Mouse (Mus musculus): ENCODE measurements at regions not wholly inside any gene's neighbourhood (a gene's known extent, or its start where the extent isn't known, plus 50 kb on each side); places are given as distances from the start of the nearest gene placed in this dataset.

GRCm38 (mm10) chr12:25172450-25172849, 75.5 kb upstream of the Id2 start:
- TF ChIP-seq CTCF (IDR thresholded peaks at IDR 0.05; ENCODE audit: borderline replicate concordance, extremely low read depth, insufficient read depth, insufficient read length) (no peak), POLR2A (IDR thresholded peaks at IDR 0.05; ENCODE audit: borderline replicate concordance, extremely low read depth, insufficient read depth, insufficient read length, poor library complexity, severe bottlenecking) (no peak)
- DNase-seq (ENCODE audit: low read depth) = no peak

- no peak for DNase-seq (ENCODE audit: low read depth)
- TF ChIP-seq POLR2A (IDR thresholded peaks at IDR 0.05; ENCODE audit: borderline replicate concordance, extremely low read depth, insufficient read depth, insufficient read length, poor library complexity, severe bottlenecking) (no peak), CTCF (IDR thresholded peaks at IDR 0.05; ENCODE audit: borderline replicate concordance, extremely low read depth, insufficient read depth, insufficient read length) (no peak)
These were observed 72.7 kb upstream of the Id2 start for GRCm38 (mm10) chr12:25169611-25170010.

- DNase-seq (ENCODE audit: low read depth) = no peak
- no peak for TF ChIP-seq POLR2A (IDR thresholded peaks at IDR 0.05; ENCODE audit: borderline replicate concordance, extremely low read depth, insufficient read depth, insufficient read length, poor library complexity, severe bottlenecking)
- no peak for TF ChIP-seq CTCF (IDR thresholded peaks at IDR 0.05; ENCODE audit: borderline replicate concordance, extremely low read depth, insufficient read depth, insufficient read length)
These were observed 71.2 kb upstream of the Id2 start for GRCm38 (mm10) chr12:25168213-25168545.

- no peak for DNase-seq (ENCODE audit: low read depth)
- TF ChIP-seq CTCF (IDR thresholded peaks at IDR 0.05; ENCODE audit: borderline replicate concordance, extremely low read depth, insufficient read depth, insufficient read length) (no peak), POLR2A (IDR thresholded peaks at IDR 0.05; ENCODE audit: borderline replicate concordance, extremely low read depth, insufficient read depth, insufficient read length, poor library complexity, severe bottlenecking) (no peak)
These were observed 70.7 kb upstream of the Id2 start for GRCm38 (mm10) chr12:25167504-25168212.

GRCm38 (mm10) chr12:25166525-25166924, 69.6 kb upstream of the Id2 start:
- no peak for DNase-seq (ENCODE audit: low read depth)
- no peak for TF ChIP-seq POLR2A (IDR thresholded peaks at IDR 0.05; ENCODE audit: borderline replicate concordance, extremely low read depth, insufficient read depth, insufficient read length, poor library complexity, severe bottlenecking)
- no peak for TF ChIP-seq CTCF (IDR thresholded peaks at IDR 0.05; ENCODE audit: borderline replicate concordance, extremely low read depth, insufficient read depth, insufficient read length)

- no peak for DNase-seq (ENCODE audit: low read depth)
These were observed 68.7 kb upstream of the Id2 start for GRCm38 (mm10) chr12:25165650-25166049.

GRCm38 (mm10) chr12:25164724-25165123, 67.8 kb upstream of the Id2 start:
- no peak for DNase-seq (ENCODE audit: low read depth)
- TF ChIP-seq POLR2A (IDR thresholded peaks at IDR 0.05; ENCODE audit: borderline replicate concordance, extremely low read depth, insufficient read depth, insufficient read length, poor library complexity, severe bottlenecking) (no peak), CTCF (IDR thresholded peaks at IDR 0.05; ENCODE audit: borderline replicate concordance, extremely low read depth, insufficient read depth, insufficient read length) (no peak)

More at GRCm38 (mm10) chr12:25165650-25166049, 68.7 kb upstream of the Id2 start:
- TF ChIP-seq CTCF (IDR thresholded peaks at IDR 0.05; ENCODE audit: borderline replicate concordance, extremely low read depth, insufficient read depth, insufficient read length) (no peak), POLR2A (IDR thresholded peaks at IDR 0.05; ENCODE audit: borderline replicate concordance, extremely low read depth, insufficient read depth, insufficient read length, poor library complexity, severe bottlenecking) (no peak)

- peak; percentile 29 for DNase-seq (ENCODE audit: low read depth)
- TF ChIP-seq CTCF (IDR thresholded peaks at IDR 0.05; ENCODE audit: borderline replicate concordance, extremely low read depth, insufficient read depth, insufficient read length) = no peak
- TF ChIP-seq POLR2A (IDR thresholded peaks at IDR 0.05; ENCODE audit: borderline replicate concordance, extremely low read depth, insufficient read depth, insufficient read length, poor library complexity, severe bottlenecking) = no peak
These were observed 66.6 kb upstream of the Id2 start for GRCm38 (mm10) chr12:25163541-25163940.

GRCm38 (mm10) chr12:25162843-25163242, 65.9 kb upstream of the Id2 start:
- no peak for TF ChIP-seq CTCF (IDR thresholded peaks at IDR 0.05; ENCODE audit: borderline replicate concordance, extremely low read depth, insufficient read depth, insufficient read length)
- TF ChIP-seq POLR2A (IDR thresholded peaks at IDR 0.05; ENCODE audit: borderline replicate concordance, extremely low read depth, insufficient read depth, insufficient read length, poor library complexity, severe bottlenecking) = no peak
- no peak for DNase-seq (ENCODE audit: low read depth)

- no peak for DNase-seq (ENCODE audit: low read depth)
- TF ChIP-seq CTCF (IDR thresholded peaks at IDR 0.05; ENCODE audit: borderline replicate concordance, extremely low read depth, insufficient read depth, insufficient read length) (no peak), POLR2A (IDR thresholded peaks at IDR 0.05; ENCODE audit: borderline replicate concordance, extremely low read depth, insufficient read depth, insufficient read length, poor library complexity, severe bottlenecking) (no peak)
These were observed 65.0 kb upstream of the Id2 start for GRCm38 (mm10) chr12:25161939-25162338.

- peak; percentile 59 for DNase-seq (ENCODE audit: low read depth)
- no peak for TF ChIP-seq POLR2A (IDR thresholded peaks at IDR 0.05; ENCODE audit: borderline replicate concordance, extremely low read depth, insufficient read depth, insufficient read length, poor library complexity, severe bottlenecking)
- peak; percentile 0; the same call in 1 of the 2 replicates for TF ChIP-seq CTCF (IDR thresholded peaks at IDR 0.05; ENCODE audit: borderline replicate concordance, extremely low read depth, insufficient read depth, insufficient read length)
These were observed 64.3 kb upstream of the Id2 start for GRCm38 (mm10) chr12:25160990-25161843.
